17 mouse cellular contexts compared by ENCODE assay signal in the genomic region with DNA sequence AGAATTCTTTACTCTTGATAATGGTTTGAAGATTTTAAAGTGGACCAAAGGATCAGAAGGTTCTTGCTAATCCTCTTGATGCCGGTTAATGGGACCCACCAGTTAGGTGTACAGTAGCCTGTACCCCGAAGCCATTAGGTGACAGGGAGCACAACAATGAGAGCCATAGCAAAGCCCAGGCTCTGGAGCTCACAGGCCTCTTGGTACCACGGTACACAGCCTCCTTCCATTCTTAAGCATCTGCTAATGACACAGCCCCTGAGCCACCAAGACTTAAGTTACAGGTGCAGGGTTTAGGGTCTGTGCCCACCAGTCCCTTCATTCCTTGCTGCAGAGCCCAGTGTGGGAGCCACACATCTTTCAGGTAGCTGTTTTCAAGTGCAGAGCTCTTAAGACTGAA. TPM values are rescaled to one million over a fixed set of nuclear protein-coding genes. Genes with fewer than 3 reads are reported as not detected.
A peak's percentile ranks its signal among the peaks of the same experiment; 100 is the strongest.
DNase-seq lines count a peak whose midpoint lies in the region; ATAC-seq and TF ChIP-seq lines count a peak whose summit lies in the region.
"Had no signal": no experiment of that assay in that cellular context is flagged by ENCODE, and none has a peak within 500 bp of the region (broad histone marks: within the 10 kb centered on the region; RNA-seq: fewer than 3 reads in every experiment).

No protein-coding gene starts in this region.

- peaks cover 29% of the 10 kb centered on the region for H3K4me1 ChIP-seq in neural tube, embryonic 12.5 days
- H3K4me1 ChIP-seq in neural tube, embryonic 15.5 days, result peaks cover 37% of the 10 kb centered on the region

- peak; percentile 49 for DNase-seq in cerebellum, adult 9-11 months
- DNase-seq in layer of hippocampus, adult 2 months (ENCODE audit: low spot score in 2 of 2), result no peak
- no peak for DNase-seq in layer of hippocampus, adult 9-11 months
- no peak for DNase-seq in thymus, postnatal 14 days
- DNase-seq: forebrain, postnatal 0 days; kidney, adult 8-10 months; lung, postnatal 14 days; right cerebral cortex, postnatal 4 days; thymus, postnatal 25 days had no signal

- peak overlapping the region; percentile 60; the same call in 1 of the 2 replicates for H3K4me2 ChIP-seq in neural tube, embryonic 12.5 days (replicated peaks)
- H3K4me2 ChIP-seq in neural tube, embryonic 15.5 days, result no peak overlapping the region

- no peak for TF ChIP-seq CTCF in layer of hippocampus, adult 2 months (conservative IDR thresholded peaks at IDR 0.05)

- no peaks in the 10 kb centered on the region for H3K27me3 ChIP-seq in neural tube, embryonic 12.5 days (replicated peaks)
- no peaks in the 10 kb centered on the region; the same call in 1 of the 2 replicates for H3K27me3 ChIP-seq in neural tube, embryonic 15.5 days (replicated peaks)
- H3K27me3 ChIP-seq: embryonic facial prominence, embryonic 12.5 days; heart, embryonic 15.5 days; limb, embryonic 15.5 days had no signal

- WGBS in neural tube, embryonic 12.5 days, result 76% methylated on average over 3 of the region's 3 CpGs
- 79% methylated on average over 3 of the region's 3 CpGs for WGBS in neural tube, embryonic 15.5 days

- no peaks in the 10 kb centered on the region for H3K36me3 ChIP-seq in neural tube, embryonic 12.5 days
- H3K36me3 ChIP-seq in neural tube, embryonic 15.5 days, result no peaks in the 10 kb centered on the region
- H3K36me3 ChIP-seq: embryonic facial prominence, embryonic 12.5 days; heart, embryonic 15.5 days; limb, embryonic 15.5 days had no signal

- ATAC-seq in cerebellum, adult (ENCODE audit: insufficient number of reproducible peaks, low FRiP score, low TSS enrichment), result no peak
- no peak for ATAC-seq in neural tube, embryonic 12.5 days (ENCODE audit: low FRiP score, low read depth)
- no peak for ATAC-seq in neural tube, embryonic 15.5 days (ENCODE audit: low FRiP score)
- no peak for ATAC-seq in erythroblast, adult 5-6 weeks (replicated peaks; ENCODE audit: low FRiP score, poor library complexity, severe bottlenecking)
- ATAC-seq: forebrain, postnatal 0 days; hindbrain, embryonic 16.5 days had no signal

- H3K9me3 ChIP-seq in neural tube, embryonic 12.5 days, result no peaks in the 10 kb centered on the region
- H3K9me3 ChIP-seq in neural tube, embryonic 15.5 days (replicated peaks), result no peaks in the 10 kb centered on the region
- H3K9me3 ChIP-seq: embryonic facial prominence, embryonic 12.5 days; heart, embryonic 15.5 days; limb, embryonic 15.5 days had no signal

- no peak overlapping the region for H3K9ac ChIP-seq in neural tube, embryonic 12.5 days
- no peak overlapping the region for H3K9ac ChIP-seq in neural tube, embryonic 15.5 days (replicated peaks)
- H3K9ac ChIP-seq: embryonic facial prominence, embryonic 12.5 days; limb, embryonic 15.5 days had no signal

- H3K27ac ChIP-seq in layer of hippocampus, adult 2 months, result peak overlapping the region; percentile 100; the same call in 1 of the 2 replicates
- H3K27ac ChIP-seq in neural tube, embryonic 12.5 days, result no peak overlapping the region
- H3K27ac ChIP-seq in neural tube, embryonic 15.5 days (replicated peaks), result no peak overlapping the region
- H3K27ac ChIP-seq: embryonic facial prominence, embryonic 12.5 days had no signal

- H3K4me3 ChIP-seq in layer of hippocampus, adult 2 months, result no peak overlapping the region; the same call in 1 of the 2 replicates
- H3K4me3 ChIP-seq in neural tube, embryonic 12.5 days, result no peak overlapping the region
- H3K4me3 ChIP-seq in neural tube, embryonic 15.5 days (replicated peaks), result no peak overlapping the region

RNA-seq across cellular contexts. Expression of a gene that starts 1.8 kb away (rescaled TPM):
- 10 to 100 TPM; 22.5 to 23.4 TPM for total RNA-seq in layer of hippocampus, adult 2 months (2021)
- 4.1 and 4.7 TPM in 2 replicates for polyA plus RNA-seq in neural tube, embryonic 12.5 days (2016; fragmentation: Nextera tagmentation; extraction: Ambion mirVana)
- polyA plus RNA-seq in neural tube, embryonic 15.5 days (2015; fragmentation: Nextera tagmentation; extraction: Ambion mirVana), result 3.1 and 3.2 TPM in 2 replicates
- total RNA-seq in erythroblast, adult 5-6 weeks (2015; ENCODE audit: low replicate concordance), result 11.0 and 12.7 TPM in 2 replicates
- total RNA-seq in erythroblast, adult 5-6 weeks (2017; ENCODE audit: low replicate concordance), result 39.6 and 47.5 TPM in 2 replicates

RNA-seq across cellular contexts. Expression of a gene that starts 46.5 kb away (rescaled TPM):
- total RNA-seq in layer of hippocampus, adult 2 months (2021), result 100 to 1,000 TPM in 1 of 2 experiments, 10 to 100 TPM in 1; 93.9 to 100 TPM
- 15.9 and 23.5 TPM in 2 replicates for polyA plus RNA-seq in neural tube, embryonic 12.5 days (2016; fragmentation: Nextera tagmentation; extraction: Ambion mirVana)
- polyA plus RNA-seq in neural tube, embryonic 15.5 days (2015; fragmentation: Nextera tagmentation; extraction: Ambion mirVana), result 16.4 and 24.0 TPM in 2 replicates
- total RNA-seq in erythroblast, adult 5-6 weeks (2015; ENCODE audit: low replicate concordance), result 1.7 and 7.3 TPM in 2 replicates
- 1.3 and 10.0 TPM in 2 replicates for total RNA-seq in erythroblast, adult 5-6 weeks (2017; ENCODE audit: low replicate concordance)

Comparison
In these comparisons a context has a peak if more than half of its experiments do, and no peak if none do; other contexts are left out.
1. RNA of a gene that starts 46.5 kb away (total RNA-seq): 93.9 to 100 TPM in layer of hippocampus, adult 2 months; 1.3 to 10.0 TPM in erythroblast, adult 5-6 weeks; every median in the first group is over 4 times any median in the second.